Mouse (Mus musculus) ovary, postnatal 14 days (tissue): ENCODE measurements around the gene Cuedc1.
"Not testable (repeated sequence)": the region's sequence is repeated elsewhere in the genome, so short reads cannot be mapped to it uniquely, and the experiment has no call there.

Experiments
- DNase-seq: peaks from one replicate; pipeline ENCODE4 v3.0.0; 2022; ENCODE audit warnings: low spot score

The Cuedc1 gene

GRCm38 (mm10) chr11:88172601-88173325, 74.9 kb downstream of the Cuedc1 start:
- DNase-seq = no peak

- DNase-seq = no peak
Measured at GRCm38 (mm10) chr11:88173386-88174025, 75.6 kb downstream of the Cuedc1 start.

- no peak for DNase-seq
Measured at GRCm38 (mm10) chr11:88180467-88180958, 82.7 kb downstream of the Cuedc1 start.

GRCm38 (mm10) chr11:88180959-88181619, 83.2 kb downstream of the Cuedc1 start:
- DNase-seq = no peak

GRCm38 (mm10) chr11:88184632-88185180, 86.8 kb downstream of the Cuedc1 start:
- DNase-seq = no peak

- no peak for DNase-seq
Measured at GRCm38 (mm10) chr11:88186078-88186946, 88.5 kb downstream of the Cuedc1 start.

- no peak for DNase-seq
Measured at GRCm38 (mm10) chr11:88186947-88187243, 89.0 kb downstream of the Cuedc1 start.

- DNase-seq = peak; percentile 74
Measured at GRCm38 (mm10) chr11:88187417-88188133, 89.7 kb downstream of the Cuedc1 start.

GRCm38 (mm10) chr11:88188216-88188615, 90.4 kb downstream of the Cuedc1 start:
- no peak for DNase-seq

- DNase-seq = no peak
Measured at GRCm38 (mm10) chr11:88188635-88189034, 90.8 kb downstream of the Cuedc1 start.

GRCm38 (mm10) chr11:88192595-88192994, 94.7 kb downstream of the Cuedc1 start:
- DNase-seq = no peak

- no peak for DNase-seq
Measured at GRCm38 (mm10) chr11:88193098-88193823, 95.4 kb downstream of the Cuedc1 start.

- no peak for DNase-seq
Measured at GRCm38 (mm10) chr11:88193824-88194696, 96.2 kb downstream of the Cuedc1 start.

GRCm38 (mm10) chr11:88195699-88196098, 97.8 kb downstream of the Cuedc1 start:
- not testable (repeated sequence) for DNase-seq

GRCm38 (mm10) chr11:88197153-88197576, 99.3 kb downstream of the Cuedc1 start:
- peak; percentile 44 for DNase-seq

GRCm38 (mm10) chr11:88198223-88198622, 100.4 kb downstream of the Cuedc1 start:
- no peak for DNase-seq

- DNase-seq = no peak
Measured at GRCm38 (mm10) chr11:88201172-88201571, 103.3 kb downstream of the Cuedc1 start.

GRCm38 (mm10) chr11:88202077-88202476, 104.2 kb downstream of the Cuedc1 start:
- no peak for DNase-seq
